Mouse (Mus musculus) layer of hippocampus, adult 2 months (tissue): ENCODE data around the gene Olfr933. TPM values are rescaled to one million over a fixed set of nuclear protein-coding genes. Genes with fewer than 3 reads are reported as not detected.

Experiments
- DNase-seq, 2 experiments: peaks; one replicate each; pipeline ENCODE4 v3.0.0; 2022; ENCODE audit warnings: low spot score in 2 of 2
- H3K27ac ChIP-seq: fragments of 200-600 bp; 2 replicates; pipeline ENCODE4 v1.8.1; 2022
- H3K4me3 ChIP-seq: fragments of 200-600 bp; 2 replicates; pipeline ENCODE4 v1.8.1; 2022; ENCODE audit warnings: mild to moderate bottlenecking
- CTCF ChIP-seq: fragments of 200-600 bp; conservative IDR thresholded peaks from 2 replicates; pipeline ENCODE4 v1.8.1; 2022; ENCODE audit warnings: antibody characterized with exemption, mild to moderate bottlenecking, moderate library complexity
- long read RNA-seq, 2 experiments: library from polyadenylated mRNA; stranded (forward); transcript quantifications; one replicate each; pipeline ENCODE4 v2.0.0; 2021; ENCODE audit warnings: borderline mapping rate in 2 of 2
- total RNA-seq, 2 experiments: library from RNA; stranded (reverse); gene quantifications; 2 replicates each; pipeline ENCODE4 v1.2.3; 2021

Gene Olfr933
- total RNA-seq: not detected
- long read RNA-seq, experiment 1: 0 reads
- long read RNA-seq, experiment 2: 0 reads

DNA sequence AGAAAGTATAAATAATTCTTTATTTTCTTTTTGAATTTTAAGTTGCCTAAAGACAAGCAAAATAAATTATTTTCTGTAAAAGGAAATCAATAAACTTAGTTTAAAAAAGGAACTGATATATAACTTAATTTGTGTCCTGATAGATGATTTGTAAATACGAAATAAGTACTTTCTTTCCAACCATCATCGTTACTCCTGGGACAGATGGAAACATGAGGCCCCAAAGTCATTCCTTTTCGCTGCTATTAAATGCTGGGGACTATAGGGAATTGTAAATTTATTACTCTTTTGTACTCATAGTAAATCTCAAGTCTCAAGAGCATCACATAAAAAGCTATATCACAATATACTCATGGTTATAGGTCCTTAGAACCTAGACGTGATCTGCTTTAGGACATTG, at the start of gene Olfr933:
Olfr933 (plus strand) TSS at position 301 of the 400 bp plus-strand sequence.
- no peak for DNase-seq

DNA sequence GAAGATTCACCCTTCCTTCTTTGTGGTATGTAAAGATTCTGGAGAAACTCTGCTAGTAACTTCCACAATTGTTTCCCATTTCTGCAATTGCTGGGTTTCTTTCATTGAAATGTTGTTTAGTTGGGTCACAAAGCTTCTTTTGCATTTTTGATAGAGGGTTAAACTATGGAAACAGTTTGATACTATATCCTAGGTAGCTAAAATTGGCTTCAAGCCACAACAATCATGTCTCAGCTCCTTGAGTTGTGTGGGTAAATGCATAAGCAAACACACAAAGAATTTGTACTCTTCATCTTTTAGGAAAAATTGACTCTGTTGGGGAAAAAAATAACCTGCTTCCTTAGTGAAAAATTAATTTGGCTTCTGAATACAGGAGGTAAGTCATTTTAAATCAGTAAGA, 42.6 kb upstream of the Olfr933 start, which contains the start of gene Olfr930:
Olfr930 (plus strand) TSS at position 301 of the 400 bp plus-strand sequence.
- no peak for DNase-seq
- no peak within 1 kb of the TSS for H3K27ac ChIP-seq
- no peak within 1 kb of the TSS for H3K4me3 ChIP-seq
- TF ChIP-seq CTCF: no peak

More for the DNA sequence above, at the start of gene Olfr933:
- Histone ChIP-seq H3K27ac (no peak within 1 kb of the TSS), H3K4me3 (no peak within 1 kb of the TSS)
- TF ChIP-seq CTCF: no peak

DNA sequence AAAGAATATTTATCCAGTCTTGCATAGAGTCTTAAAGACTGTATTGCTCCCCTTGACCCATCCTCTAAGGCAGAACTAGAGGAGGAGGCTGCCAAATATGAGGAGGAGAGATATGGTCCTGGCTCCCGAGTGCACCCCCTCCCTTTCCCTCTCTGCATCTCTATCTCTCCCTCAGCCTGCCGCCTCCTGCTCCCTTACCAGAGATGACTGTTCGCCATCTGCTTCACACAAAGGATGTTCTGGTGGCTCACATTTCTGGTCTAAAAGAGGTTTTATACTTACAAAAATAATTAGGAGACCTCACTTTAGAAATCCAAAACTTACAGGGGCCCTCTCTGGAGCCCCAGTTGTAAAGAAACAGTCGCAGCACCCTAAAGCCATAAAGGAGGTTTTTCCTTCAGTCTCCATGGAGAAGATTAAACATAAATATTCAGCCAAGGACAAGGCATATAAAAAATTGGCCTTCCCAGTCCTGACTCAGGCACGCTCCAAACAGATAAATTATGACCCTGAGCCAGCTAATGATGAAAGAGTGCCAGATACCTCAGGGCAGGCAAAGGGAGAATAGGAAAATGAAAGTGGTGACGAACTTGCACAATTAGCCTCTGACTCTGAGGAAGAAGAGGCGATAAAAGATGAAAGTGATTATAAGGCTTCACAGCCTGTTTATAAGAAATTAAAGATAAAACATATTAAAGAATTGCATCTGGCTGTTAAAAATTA, 18.6 kb upstream of the Olfr933 start:
- Histone ChIP-seq H3K4me3 (no peak overlapping the region), H3K27ac (peak overlapping the region; percentile 51)
- DNase-seq: peak; percentile 17 to 54
- no peak for TF ChIP-seq CTCF

DNA sequence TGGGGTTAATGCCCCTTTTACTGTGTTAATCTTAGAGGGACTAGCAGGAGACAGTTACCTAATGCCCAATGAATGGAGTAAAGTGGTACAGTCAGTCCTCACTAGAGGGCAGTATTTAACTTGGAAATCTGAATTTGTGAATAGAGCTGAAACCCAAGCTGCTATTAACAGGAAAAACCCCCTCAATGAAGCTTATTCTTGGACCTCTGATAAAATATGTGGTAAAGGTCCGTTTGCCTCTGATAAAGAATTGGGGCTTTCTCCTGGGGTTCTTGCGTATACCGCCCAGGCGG, 18.0 kb upstream of the Olfr933 start:
- Histone ChIP-seq H3K4me3 (no peak overlapping the region), H3K27ac (peak overlapping the region; percentile 51; the same call in 1 of the 2 replicates)
- peak; percentile 64 for TF ChIP-seq CTCF
- no peak for DNase-seq

DNA sequence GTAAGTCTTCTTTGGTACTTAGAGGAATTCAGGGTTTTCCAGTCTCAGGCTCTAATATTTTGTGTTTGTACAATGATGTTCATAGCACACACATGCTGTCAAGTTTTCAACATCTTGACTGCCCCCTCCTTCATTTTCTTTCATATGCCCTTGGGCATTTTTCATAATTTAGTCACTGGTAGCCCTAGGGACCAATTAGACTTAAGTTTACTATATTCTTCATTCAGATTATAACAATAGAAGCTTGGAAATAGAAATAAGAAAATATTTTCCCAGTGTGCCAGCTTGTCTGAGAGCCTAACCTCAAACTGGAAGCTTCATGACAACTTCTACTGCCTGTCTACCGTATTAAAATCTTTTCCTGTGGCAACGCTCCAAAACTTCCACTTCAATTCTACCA, 16.1 kb downstream of the Olfr933 start, which contains the start of gene Olfr934:
Olfr934 (minus strand) TSS at position 101 of the 400 bp plus-strand sequence.
- H3K27ac ChIP-seq: no peak within 1 kb of the TSS
- no peak for DNase-seq
- no peak within 1 kb of the TSS for H3K4me3 ChIP-seq
- TF ChIP-seq CTCF: no peak

DNA sequence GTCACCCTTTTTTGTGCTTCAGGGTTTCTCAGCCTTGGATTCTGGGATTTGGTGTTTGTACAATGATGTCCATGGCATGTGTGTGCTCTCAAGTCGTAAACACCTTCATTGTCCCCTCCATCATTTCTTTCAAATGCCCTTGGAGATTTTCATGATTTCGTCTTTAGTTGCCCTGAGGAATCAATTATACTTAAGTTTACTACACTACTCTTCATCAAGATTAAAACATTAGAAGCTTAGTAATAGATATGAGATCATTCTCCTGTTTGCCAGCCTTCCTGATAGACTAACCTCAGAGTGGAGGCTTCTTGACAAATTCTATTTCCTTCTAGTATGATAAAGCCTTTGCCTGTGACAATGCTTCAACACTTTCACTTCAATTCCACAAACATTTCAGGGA, 27.5 kb downstream of the Olfr933 start, which contains the start of gene Olfr935:
Olfr935 (minus strand) TSS at position 101 of the 400 bp plus-strand sequence.
- no peak for DNase-seq
- TF ChIP-seq CTCF: no peak
- H3K27ac ChIP-seq: no peak within 1 kb of the TSS
- no peak within 1 kb of the TSS for H3K4me3 ChIP-seq

DNA sequence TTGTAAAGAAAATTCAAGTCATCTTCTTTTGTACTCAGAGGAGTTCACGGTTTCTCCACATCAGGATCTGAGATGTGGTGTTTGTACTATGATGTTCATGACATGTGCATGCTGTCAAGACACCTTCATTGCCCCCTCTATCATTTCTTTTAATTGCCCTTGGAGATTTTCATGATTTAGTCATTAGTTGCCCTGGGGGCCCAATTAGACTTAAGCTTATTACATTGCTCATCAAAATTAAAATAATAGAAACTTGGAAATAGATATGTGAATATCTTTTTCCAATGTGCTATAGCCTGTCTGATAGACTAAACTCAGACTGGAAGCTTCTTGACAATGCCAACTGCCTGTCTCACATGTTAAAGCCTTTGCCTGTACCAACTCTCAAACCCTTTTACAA, 51.2 kb downstream of the Olfr933 start, which contains the start of gene Olfr146:
Olfr146 (minus strand) TSS at position 101 of the 400 bp plus-strand sequence.
- DNase-seq: no peak
- Histone ChIP-seq H3K27ac (no peak within 1 kb of the TSS), H3K4me3 (no peak within 1 kb of the TSS)
- no peak for TF ChIP-seq CTCF

Other genes with a start within 250 kb of the Olfr933 start
- under 1 TPM; 0.05 to 0.10 TPM for gene Olfr920, start 220.0 kb upstream of the Olfr933 start, total RNA-seq
- gene Olfr921, start 199.2 kb upstream of the Olfr933 start, total RNA-seq: not detected
- not detected for gene Olfr922, start 157.7 kb upstream of the Olfr933 start, total RNA-seq
- not detected for gene Olfr923, start 145.8 kb upstream of the Olfr933 start, total RNA-seq
- gene Olfr924, start 127.9 kb upstream of the Olfr933 start, total RNA-seq: not detected
- gene Olfr26, start 117.3 kb upstream of the Olfr933 start, total RNA-seq: not detected
- gene Olfr926, start 95.2 kb upstream of the Olfr933 start, total RNA-seq: not detected
- not detected for gene Olfr930, start 42.5 kb upstream of the Olfr933 start, total RNA-seq
- not detected for gene Olfr934, start 16.0 kb downstream of the Olfr933 start, total RNA-seq
- not detected for gene Olfr935, start 27.4 kb downstream of the Olfr933 start, total RNA-seq
- gene Olfr146, start 51.1 kb downstream of the Olfr933 start, total RNA-seq: not detected
- gene Olfr937, start 92.6 kb downstream of the Olfr933 start, total RNA-seq: not detected
- not detected for gene Olfr938, start 106.6 kb downstream of the Olfr933 start, total RNA-seq
- gene Olfr27, start 155.8 kb downstream of the Olfr933 start, total RNA-seq: not detected
- gene Olfr943, start 194.0 kb downstream of the Olfr933 start, total RNA-seq: not detected
- gene Olfr944, start 229.6 kb downstream of the Olfr933 start, total RNA-seq: not detected